Mouse (Mus musculus): ENCODE data around the gene Cd247. TPM values are rescaled to one million over a fixed set of nuclear protein-coding genes. Genes with fewer than 3 reads are reported as not detected.

The Cd247 gene
- total RNA-seq, 2 experiments from 2014 or later = not detected

DNA sequence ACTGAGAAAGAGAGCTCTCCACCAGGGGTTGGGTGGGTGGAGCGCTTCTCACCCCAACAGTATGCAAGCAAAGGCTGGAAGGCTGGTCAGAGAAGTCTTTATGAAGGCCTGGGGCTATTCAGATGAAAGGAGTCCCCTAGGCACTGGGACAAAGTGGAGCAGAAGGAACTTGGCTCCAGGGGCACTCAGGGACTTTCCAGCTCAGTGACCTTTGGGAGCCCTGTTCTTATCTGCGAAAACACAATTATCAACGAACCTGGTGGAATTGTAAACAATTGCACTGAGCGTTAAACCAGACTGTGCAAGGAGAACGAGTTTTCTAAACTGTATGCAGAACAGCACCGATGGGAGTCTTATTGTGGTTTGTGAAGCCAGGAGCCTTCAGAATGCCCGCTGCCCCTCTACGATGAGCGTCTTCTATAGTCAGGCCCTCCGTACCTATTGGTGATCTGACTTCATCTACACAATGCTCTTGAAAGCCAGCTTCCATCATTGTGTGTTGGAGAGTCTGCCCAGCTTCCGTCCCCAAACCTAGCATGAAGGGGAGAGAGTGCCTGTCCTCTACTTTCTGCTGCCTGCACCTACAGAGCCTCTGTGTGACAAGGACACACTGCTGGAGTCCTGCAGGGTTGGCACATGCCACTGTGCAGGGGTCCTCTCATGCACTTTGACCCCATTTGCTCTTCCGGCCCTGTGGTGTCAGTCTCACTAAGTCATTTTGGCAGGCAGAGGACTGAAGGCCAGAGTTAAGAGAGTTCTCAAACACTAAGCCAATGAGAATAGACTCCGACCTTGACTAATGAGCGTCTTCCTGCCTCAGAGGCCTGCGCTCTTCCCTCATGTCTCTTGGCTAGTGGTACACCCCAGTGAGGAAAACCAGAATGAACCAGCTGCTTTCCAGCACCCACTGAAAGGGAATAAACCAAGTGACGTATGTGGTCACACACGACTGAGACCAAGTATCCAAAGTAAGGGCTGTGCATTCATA is 61.3 kb downstream of the Cd247 start:
- DNase-seq (ENCODE audit: extremely low spot score in 1 of 2, low spot score in 1 of 2) = no peak

DNA sequence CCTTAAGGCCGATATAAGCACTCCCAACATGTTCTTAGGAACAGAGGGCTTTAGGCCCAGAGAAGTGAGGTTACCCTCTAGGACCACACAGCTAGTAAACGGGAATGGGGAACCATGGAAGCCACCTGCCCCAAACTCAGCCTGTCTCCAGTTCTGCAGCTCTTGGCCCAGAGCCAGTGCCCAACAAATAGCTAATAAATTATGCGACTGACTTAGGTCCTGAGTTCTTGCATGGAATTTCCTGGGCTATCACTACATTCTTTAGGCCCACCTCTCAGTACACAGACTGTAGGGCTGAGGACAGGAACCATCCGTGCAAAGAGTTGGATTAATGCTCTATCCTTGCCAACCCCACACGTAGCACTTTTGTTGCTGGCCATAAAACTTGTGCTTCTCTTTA is 63.6 kb downstream of the Cd247 start:
- DNase-seq (ENCODE audit: extremely low spot score in 1 of 2, low spot score in 1 of 2) = no peak

DNA sequence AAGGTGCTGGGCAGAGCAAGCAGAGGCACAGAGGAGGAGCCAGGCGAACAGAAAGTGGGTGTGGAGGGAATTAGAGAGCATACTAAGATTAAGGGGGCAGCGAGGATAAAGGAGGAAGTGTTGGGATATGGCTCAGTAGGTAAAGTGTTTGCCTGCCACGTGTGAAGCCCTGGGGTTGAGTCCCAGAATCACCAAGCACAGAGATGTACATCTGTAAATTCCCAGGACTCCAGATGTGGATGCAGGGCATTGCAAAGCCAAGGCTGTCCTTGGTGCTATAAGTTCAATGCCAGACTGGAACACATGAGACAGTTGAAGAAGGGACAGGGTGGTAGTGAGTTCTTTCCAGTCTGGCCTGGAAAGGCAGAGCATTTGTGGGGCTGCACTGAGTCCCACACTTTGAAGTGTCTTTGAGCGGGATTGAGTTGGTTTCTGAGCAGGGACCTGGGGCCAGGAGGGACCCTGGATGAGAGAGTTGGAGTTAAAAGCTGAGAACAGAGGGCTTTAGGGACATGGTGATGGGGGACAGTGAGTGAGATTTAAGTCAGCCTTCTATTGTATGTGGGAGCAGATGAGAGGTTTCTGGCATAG is 64.7 kb downstream of the Cd247 start:
- DNase-seq (ENCODE audit: extremely low spot score in 1 of 2, low spot score in 1 of 2) = no peak

DNA sequence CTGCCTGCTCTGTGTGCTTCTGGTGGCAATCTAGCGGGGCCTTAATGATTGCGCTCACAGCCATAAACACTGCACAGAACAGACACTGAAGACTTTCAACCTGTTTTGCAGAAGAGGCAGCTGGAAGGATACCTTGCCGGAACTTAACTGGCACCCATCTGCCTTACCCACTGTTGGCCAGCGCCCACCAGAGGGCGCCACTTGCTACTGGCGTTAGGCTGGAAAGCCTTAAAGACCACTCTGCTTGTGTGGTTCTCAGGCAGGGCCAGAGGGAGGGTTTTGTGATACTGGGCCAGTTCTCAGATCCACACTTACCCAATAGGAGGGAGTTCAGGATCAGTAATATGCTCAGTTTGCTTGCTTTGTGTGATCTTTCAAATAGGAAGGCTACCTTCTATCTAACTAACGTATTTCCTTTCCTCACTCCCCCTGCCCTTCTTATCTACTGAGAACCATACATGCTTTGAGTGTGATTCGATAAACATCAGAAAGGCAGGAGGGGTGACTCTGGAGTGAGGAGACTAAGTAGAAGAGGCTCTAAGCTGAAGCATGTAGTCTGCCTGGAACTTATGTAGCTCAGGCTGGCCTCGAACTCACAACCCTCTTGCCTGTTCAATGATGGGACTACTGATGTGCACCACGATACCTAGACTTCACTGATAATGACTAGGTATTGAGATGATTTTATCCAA is 65.4 kb downstream of the Cd247 start:
- DNase-seq (ENCODE audit: extremely low spot score in 1 of 2, low spot score in 1 of 2) = peak; percentile 49 to 78

DNA sequence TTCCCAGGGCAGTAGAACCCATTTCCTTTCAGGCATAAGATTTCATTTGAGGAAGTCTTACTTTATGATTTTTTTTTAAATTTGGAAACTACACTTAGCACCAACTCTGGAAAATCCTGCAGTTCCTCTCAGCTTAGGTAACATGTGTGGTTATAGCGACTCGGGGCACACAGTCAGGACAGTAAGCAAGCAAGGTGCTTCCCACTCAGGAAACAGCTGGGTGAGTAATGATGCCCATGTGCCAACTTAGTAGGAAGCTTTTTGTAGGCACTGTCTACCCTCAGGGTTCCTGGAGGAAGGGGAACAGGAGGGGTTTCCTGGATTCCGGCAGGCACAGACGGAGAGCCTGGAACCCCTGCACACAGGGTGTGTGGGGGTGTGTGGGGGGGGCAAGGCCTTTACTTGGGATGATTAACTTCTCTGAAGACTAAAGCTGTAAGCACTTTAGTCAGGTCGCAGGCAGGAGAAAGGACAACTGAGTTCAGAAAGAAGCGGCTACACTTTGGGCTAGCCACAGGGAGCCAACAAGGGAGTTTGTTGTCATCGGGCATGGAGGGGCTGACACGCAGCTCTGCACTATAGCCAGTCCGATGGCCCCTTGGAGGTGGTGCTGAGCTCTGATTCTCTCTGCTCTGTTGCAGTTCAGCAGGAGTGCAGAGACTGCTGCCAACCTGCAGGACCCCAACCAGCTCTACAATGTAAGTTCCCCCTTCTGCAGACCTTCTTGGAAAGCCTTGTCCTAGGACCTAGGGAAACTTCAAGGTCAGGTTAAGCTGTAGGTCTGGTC is 67.5 kb downstream of the Cd247 start:
- DNase-seq (ENCODE audit: extremely low spot score in 1 of 2, low spot score in 1 of 2) = no peak

DNA sequence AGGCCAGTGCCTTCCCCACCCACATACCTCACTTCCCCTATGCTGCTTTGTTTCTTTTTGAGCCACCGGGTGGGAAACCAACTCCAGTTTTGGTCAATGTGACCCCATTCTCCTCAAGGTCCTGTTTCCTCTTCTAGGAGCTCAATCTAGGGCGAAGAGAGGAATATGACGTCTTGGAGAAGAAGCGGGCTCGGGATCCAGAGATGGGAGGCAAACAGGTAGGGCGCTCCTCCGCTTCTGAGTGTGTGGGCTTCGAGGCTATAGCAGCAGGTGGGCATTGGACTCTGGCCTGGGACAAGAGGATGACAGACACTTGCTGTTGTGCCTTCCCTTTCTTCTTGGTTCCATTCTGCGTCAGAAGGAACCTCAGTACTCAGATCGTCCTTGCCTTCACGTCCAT is 68.8 kb downstream of the Cd247 start:
- peak in 1 of 2 experiments; percentile 1 for DNase-seq (ENCODE audit: extremely low spot score in 1 of 2, low spot score in 1 of 2)

DNA sequence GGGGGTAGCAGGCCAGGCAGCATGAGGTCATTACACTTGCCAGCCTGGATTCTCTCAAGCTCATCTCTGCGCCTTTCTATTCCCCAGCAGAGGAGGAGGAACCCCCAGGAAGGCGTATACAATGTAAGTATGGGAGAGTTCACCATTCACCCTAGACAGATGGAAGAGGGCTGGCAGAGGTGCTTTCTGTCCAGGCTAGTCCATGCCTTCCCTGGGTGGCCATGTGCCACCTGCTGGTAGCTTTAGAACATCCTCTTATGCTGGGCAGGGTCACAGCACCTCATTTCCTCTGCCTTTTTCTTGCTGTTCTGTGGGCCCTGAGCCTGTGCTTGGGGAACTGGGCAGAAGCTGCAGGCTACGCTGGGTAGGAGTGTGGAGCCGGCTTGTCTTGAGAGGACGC is 69.9 kb downstream of the Cd247 start:
- DNase-seq (ENCODE audit: extremely low spot score in 1 of 2, low spot score in 1 of 2) = no peak

DNA sequence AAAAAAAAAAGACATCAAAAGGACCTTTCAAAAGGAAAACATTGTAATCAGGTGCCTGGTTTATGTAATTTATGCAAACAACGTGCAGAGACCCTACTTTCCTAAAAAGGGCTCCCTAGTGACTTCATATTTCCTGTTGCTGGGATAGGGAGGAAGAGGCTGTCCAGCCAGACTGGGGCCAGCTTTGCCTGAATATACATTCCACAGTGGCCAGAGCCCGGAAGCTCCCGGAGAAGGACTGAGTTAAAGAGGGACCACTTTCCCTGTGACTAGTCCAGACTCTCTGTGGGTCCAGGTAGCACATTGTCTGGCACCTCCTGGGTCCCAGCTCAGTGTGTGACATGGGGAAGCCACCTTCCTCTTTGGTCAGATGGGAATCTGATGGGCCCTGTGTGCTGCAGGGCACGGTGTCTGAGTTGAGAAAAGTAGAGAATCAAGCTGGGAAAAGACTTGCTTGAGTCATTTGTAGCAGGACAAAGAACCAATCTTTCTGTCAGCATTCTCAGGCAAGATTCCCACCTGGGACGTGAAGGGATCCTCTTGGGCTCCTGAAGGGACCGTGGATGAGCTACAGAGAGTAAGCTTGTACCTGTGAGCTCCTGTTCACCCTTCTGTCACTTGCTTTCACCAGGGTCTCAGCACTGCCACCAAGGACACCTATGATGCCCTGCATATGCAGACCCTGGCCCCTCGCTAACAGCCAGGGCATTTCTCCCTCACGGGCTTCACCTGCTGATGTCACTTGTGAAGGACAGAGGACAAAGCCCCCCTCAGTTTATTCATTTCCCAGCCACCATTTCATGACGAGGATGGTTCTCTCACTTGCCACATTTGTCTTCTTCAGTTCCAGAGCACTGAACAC is 72.1 kb downstream of the Cd247 start:
- no peak for DNase-seq (ENCODE audit: extremely low spot score in 1 of 2, low spot score in 1 of 2)

DNA sequence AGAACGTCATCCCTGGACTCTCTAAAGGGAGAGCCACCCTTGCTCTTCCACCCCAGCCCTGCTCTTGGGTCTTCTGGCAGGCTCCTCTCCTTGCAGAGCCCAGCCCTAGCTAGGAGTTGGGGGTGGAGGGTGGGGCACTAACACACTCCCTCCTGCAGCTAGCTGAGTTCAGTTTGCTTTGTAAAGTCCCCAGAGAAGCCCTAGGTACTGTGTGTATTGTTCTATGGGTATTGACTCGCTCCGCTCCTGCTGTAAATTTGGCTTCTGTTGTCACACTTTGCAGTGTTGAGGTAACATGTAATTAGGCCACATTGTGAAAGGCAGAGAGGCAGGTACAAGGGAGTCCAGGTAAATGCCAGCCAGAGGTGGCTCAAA is 72.7 kb downstream of the Cd247 start:
- peak in 1 of 2 experiments; percentile 1 for DNase-seq (ENCODE audit: extremely low spot score in 1 of 2, low spot score in 1 of 2)

DNA sequence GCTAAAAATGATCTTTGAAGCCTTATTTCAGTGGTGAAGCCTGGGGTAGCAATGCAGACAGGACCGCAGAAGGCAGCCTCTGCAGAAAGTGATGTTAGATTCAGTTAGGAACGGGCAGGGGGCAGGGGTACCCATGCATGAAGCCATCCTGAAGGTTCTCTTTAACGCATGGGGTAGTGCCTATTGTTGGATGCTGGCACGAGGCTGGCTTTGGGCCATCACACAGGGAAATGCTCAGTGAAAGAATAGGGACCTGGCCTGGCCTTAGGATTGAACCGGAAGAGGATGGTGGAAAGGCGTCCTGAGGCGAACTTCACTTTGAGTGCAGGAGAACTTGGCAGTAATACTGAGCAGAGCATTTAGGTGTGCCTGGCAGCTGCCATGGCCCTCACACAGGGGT is 73.6 kb downstream of the Cd247 start:
- no peak for DNase-seq (ENCODE audit: extremely low spot score in 1 of 2, low spot score in 1 of 2)

DNA sequence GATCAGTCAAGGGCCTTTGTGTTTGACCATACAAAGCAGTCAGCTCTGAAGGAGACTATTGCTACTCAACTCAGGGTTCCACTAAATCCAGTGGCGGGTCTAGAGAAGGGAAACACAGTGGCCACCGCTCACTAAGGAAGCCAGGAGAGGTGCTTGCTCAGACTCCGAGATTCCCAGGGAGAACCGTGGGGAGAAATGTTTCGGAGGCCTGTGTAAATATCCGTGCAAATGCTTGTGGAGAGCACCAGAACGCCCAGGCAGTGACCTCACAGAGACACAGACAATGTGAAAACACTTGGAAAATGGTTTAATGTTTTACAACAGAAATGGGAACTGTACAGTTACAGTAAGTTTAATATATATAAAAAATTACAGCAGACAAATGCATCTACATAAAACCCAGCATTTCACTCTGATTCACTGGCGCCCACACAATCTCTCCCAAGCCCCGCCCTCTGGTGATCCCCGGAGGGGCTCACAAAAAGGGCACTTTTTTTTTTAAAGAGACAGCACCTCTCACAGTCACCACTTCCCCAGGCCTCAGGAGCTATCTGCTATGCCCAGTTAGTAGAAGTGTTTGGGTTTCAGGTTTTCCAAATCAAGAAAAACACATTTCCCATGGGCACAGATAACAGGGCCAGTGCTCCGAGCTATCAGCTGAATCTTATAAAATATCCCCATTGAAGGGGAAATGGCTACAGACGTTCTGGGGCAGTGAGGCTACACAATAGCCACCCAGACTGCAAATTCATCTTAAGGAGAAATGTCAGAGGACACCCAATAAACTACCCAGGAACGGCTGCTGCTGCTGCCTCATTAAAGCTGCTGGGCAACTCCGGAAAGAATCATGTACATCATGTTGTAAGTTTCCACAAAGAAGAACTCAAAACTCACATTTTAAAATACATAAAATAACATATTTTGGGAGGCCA is 76.6 kb downstream of the Cd247 start:
- peak in 1 of 2 experiments; percentile 5 for DNase-seq (ENCODE audit: extremely low spot score in 1 of 2, low spot score in 1 of 2)

DNA sequence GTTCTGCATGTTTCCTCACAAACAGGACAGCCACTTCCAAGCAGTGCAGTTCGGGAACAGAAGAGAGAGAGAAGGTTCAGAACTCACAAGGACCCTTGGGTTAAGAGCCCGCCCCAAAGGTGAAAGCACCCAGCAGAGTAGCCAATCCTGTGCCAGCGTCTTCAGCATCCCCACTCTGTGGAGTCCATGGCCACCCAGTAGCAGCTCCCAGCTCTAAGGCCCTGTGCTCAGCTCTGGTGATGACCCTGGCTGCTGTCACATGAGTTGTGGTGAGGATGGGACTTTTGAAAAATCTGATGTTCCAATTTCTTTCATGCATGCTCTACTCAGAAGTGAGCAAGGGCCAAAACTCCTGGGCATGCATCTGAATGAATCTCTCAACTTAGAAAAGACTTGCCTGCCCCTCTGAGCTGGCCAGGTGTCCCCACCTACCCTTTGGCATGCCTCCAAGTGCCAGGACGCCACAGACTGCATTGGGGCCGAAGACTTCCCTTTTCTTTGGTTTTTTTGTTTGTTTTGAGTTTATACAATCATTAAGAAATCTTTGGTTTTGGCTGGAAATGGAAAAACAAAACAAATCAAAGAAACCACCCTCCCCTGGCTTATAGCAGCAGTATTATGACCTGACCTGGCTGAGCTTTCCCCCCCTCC is 78.3 kb downstream of the Cd247 start:
- DNase-seq (ENCODE audit: extremely low spot score in 1 of 2, low spot score in 1 of 2) = peak in 1 of 2 experiments; percentile 3

DNA sequence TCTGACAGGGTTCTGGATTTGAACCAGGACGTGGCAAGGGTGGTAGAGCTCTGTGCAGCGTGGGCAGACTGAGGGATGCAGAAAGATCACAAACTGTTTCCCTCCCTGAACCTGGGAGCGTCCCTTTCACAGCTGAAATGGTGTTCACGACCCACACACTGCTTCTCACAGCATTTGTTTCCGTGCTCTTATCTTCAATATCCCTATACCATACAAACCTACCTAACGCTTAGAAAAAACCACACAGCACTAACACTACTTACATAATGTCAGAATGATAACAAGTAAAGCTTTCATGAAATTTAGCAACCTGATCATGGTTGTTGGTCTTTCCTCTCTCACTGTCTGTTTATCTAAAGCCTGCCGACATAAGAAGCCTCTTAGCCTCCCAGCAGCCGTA is 80.2 kb downstream of the Cd247 start:
- DNase-seq (ENCODE audit: extremely low spot score in 1 of 2, low spot score in 1 of 2) = no peak

DNA sequence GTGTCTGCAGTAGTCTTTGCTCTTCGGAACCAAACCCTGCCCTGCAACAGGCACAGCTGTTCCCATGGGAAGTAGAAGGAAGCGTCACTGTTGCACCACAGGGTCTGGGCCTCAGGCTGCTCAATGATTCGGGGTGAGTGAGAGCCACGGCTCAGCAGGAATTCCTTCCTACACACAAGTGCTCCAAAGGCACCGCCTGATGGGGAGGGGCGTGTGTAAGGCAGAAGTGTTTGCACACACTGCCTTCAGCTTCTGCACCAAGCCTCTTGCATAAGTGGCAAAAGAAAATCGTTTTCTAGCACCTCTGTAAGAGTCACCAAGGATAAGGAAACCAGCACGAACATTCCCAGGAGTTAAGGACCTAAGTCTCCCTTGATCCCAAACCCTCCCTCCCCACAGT is 86.2 kb downstream of the Cd247 start:
- no peak for DNase-seq (ENCODE audit: extremely low spot score in 1 of 2, low spot score in 1 of 2)

DNA sequence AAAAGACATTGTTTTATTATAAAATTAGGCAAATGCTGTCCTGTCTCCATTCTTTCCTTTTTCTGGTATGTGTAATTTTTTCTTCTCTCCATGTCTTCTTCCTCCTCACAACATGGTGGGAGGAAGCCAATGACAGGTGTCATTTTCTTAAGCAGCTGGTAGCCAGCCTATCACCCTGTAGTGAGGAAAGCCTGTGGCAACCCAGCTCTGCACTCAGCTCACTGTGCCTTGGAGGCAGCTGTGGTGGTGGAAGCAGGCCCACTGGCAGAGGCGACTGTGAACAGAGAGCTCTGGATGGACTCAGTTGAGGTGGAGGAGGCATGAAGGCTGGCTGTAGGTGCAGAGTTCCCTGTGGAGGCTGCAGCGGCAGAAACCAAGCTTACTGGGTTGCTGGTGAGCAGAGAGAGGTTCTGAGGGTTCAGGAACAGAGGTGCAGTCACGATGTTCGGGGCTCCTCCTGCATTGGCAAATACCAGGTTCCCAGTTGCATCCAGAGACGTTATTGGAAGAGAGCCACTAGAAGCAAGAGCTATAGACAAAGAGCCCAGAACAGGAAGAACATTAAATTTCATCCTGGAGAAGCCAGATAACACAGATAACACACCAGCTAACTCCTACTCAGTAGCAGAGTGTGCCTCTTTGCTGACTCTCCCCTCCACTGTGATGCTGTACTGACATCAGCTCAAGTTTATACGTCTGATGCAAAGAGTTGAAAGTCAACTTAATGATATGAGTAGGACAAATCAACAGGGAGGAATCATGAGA is 87.2 kb downstream of the Cd247 start:
- DNase-seq (ENCODE audit: extremely low spot score in 1 of 2, low spot score in 1 of 2) = no peak

DNA sequence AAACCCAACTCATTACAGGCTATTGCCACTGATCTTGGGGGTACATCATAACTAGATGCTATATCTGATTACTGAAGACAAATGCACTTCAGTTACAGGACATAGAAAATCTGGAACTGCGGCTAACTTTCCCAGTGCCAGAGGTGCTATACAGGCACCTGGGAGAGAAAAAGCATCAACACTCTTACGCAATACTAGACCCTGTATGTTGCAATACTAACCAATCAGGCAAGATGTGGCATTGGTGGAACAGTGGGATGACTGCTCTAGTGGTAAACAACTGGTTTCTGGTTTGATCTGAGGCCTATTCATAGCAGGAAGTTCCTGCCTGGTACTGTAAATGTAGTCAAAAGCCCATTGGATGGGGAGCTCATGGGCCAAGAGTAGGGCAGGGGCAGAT is 90.3 kb downstream of the Cd247 start:
- no peak for DNase-seq (ENCODE audit: extremely low spot score in 1 of 2, low spot score in 1 of 2)

DNA sequence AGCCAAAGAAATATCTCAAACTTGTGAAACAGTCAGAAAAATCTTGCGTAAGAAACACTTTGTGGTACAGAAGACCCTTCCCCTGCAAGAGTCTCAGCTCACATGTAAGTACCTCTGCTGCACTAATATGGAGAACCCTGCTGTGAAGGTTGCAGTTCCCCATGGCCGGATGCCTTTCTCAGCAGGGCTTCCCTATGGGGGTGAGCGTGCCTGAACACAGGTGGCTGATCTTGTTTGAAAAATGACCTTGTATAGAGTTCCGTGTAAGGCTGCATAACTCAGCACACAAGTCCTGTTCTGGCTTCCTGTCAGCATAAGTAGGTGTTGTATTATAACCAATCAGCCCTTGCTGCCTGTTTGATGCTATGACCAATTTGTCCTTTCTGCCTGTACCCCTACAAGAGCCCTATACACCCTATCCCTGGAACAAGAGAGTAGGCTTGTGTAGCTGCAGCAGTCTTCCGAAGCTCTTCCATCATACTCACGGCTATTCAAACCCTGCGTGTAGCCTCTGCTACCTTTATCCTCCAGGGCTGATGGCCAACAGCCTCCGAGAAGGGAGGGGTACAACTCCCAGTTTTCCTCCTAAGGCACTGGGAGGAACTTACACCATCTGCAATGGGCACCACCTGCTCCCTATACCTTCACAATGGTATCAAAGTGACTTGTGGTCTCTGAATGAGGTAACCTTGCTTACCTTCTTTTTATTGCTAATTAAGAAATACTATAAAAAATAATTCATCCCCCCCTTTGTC is 93.8 kb downstream of the Cd247 start:
- DNase-seq (ENCODE audit: extremely low spot score in 1 of 2, low spot score in 1 of 2) = no peak

Measured in layer of hippocampus, postnatal 25 days (tissue).